Mouse (Mus musculus) MEL (cell line): ENCODE results near the gene Slc25a12. TPM values are rescaled to one million over a fixed set of nuclear protein-coding genes. Genes with fewer than 3 reads are reported as not detected.

Source experiments
- DNase-seq: peaks from one replicate; pipeline ENCODE4 v3.0.0; 2011; ENCODE audit warnings: low read depth, low spot score
- H3K27ac ChIP-seq: 2 replicates; pipeline ENCODE4 v1.5.1; 2012; ENCODE audit warnings: low read depth, mild to moderate bottlenecking, control low read depth, low read length, moderate library complexity; ENCODE audit not compliant: control insufficient read depth
- H3K27me3 ChIP-seq, 2 experiments: fragments of 150-350 bp in 1 of 2; sonication (generic) in 1 of 2; 2 replicates each; pipeline ENCODE4 v1.6.1; 2012; ENCODE audit warnings: low read length in 2 of 2, mild to moderate bottlenecking in 2 of 2, improper control_type of control experiment in 1 of 2, moderate library complexity in 1 of 2; ENCODE audit not compliant: insufficient read depth in 2 of 2, control insufficient read depth in 1 of 2
- H3K36me3 ChIP-seq, 2 experiments: 2 replicates each; pipeline ENCODE4 v1.6.1; 2012 to 2014; ENCODE audit warnings: low read length in 2 of 2, improper control_type of control experiment in 1 of 2, inconsistent platforms in 1 of 2, mild to moderate bottlenecking in 1 of 2; ENCODE audit not compliant: insufficient read depth in 2 of 2, control insufficient read depth in 1 of 2
- H3K4me1 ChIP-seq, 2 experiments: fragments of 150-350 bp in 1 of 2; sonication (generic) in 1 of 2; 2 replicates each; pipeline ENCODE4 v1.6.1; 2012; ENCODE audit warnings: low read length in 2 of 2, improper control_type of control experiment in 1 of 2, mild to moderate bottlenecking in 1 of 2; ENCODE audit not compliant: insufficient read depth in 2 of 2, control insufficient read depth in 1 of 2
- H3K4me3 ChIP-seq, 2 experiments: fragments of 150-350 bp in 1 of 2; sonication (generic) in 1 of 2; 2 replicates each; pipeline ENCODE4 v1.5.1; 2012; ENCODE audit warnings: low read depth in 2 of 2, low read length in 2 of 2, mild to moderate bottlenecking in 2 of 2, moderate library complexity in 2 of 2, control low read depth in 1 of 2, improper control_type of control experiment in 1 of 2; ENCODE audit not compliant: control insufficient read depth in 1 of 2, insufficient read depth in 1 of 2
- H3K79me2 ChIP-seq: 2 replicates; pipeline ENCODE4 v1.6.1; 2012; ENCODE audit warnings: mild to moderate bottlenecking, low read length, moderate library complexity; ENCODE audit not compliant: control insufficient read depth, poor library complexity, insufficient read depth
- H3K9ac ChIP-seq: 2 replicates; pipeline ENCODE4 v1.6.1; 2012; ENCODE audit warnings: low read depth, mild to moderate bottlenecking, control low read depth, low read length, moderate library complexity; ENCODE audit not compliant: control insufficient read depth, poor library complexity, severe bottlenecking
- H3K9me3 ChIP-seq: fragments of 150-350 bp; sonication (generic); replicated peaks from 2 replicates; pipeline ENCODE4 v1.6.1; 2012; ENCODE audit warnings: mild to moderate bottlenecking, low read length, improper control_type of control experiment, moderate library complexity; ENCODE audit not compliant: insufficient read depth
- CHD1 ChIP-seq: IDR thresholded peaks from 2 replicates; pipeline ENCODE4 v1.6.1; 2012; ENCODE audit warnings: low read depth, mild to moderate bottlenecking, inconsistent platforms, low read length, improper control_type of control experiment
- CHD2 ChIP-seq: IDR thresholded peaks from 2 replicates; pipeline ENCODE4 v1.6.1; 2011; ENCODE audit warnings: low read length, improper control_type of control experiment
- ELF1 ChIP-seq: IDR thresholded peaks from 2 replicates; pipeline ENCODE4 v1.6.1; 2014; ENCODE audit warnings: low read depth, mild to moderate bottlenecking, inconsistent platforms, low read length, improper control_type of control experiment, moderate library complexity
- GABPA ChIP-seq: IDR thresholded peaks from 2 replicates; pipeline ENCODE4 v1.6.1; 2012; ENCODE audit warnings: low read depth, mild to moderate bottlenecking, inconsistent platforms, low read length, improper control_type of control experiment, moderate library complexity
- GATA1 ChIP-seq: IDR thresholded peaks from 2 replicates; pipeline ENCODE4 v1.6.1; 2011; ENCODE audit warnings: low read depth, low read length, improper control_type of control experiment
- JUND ChIP-seq: IDR thresholded peaks from 2 replicates; pipeline ENCODE4 v1.6.1; 2011; ENCODE audit warnings: low read depth, mild to moderate bottlenecking, improper control_type of control experiment, low read length
- MAZ ChIP-seq: IDR thresholded peaks from 2 replicates; pipeline ENCODE4 v1.6.1; 2012; ENCODE audit warnings: low read depth, mild to moderate bottlenecking, inconsistent platforms, low read length, improper control_type of control experiment
- POLR2A ChIP-seq, 2 experiments: IDR thresholded peaks; 2 replicates each; pipeline ENCODE4 v1.6.1; 2011 to 2012; ENCODE audit warnings: low read length in 2 of 2, mild to moderate bottlenecking in 2 of 2, control low read depth in 1 of 2, improper control_type of control experiment in 1 of 2, low read depth in 1 of 2, moderate library complexity in 1 of 2; ENCODE audit not compliant: control insufficient read depth in 1 of 2, insufficient read depth in 1 of 2, poor library complexity in 1 of 2
- POLR2AphosphoS5 ChIP-seq: IDR thresholded peaks from 2 replicates; pipeline ENCODE4 v1.6.1; 2012; ENCODE audit warnings: low read depth, borderline replicate concordance, mild to moderate bottlenecking, inconsistent platforms, low read length, moderate library complexity, mixed read lengths
- USF2 ChIP-seq, 2 experiments: IDR thresholded peaks; 2 replicates each; pipeline ENCODE4 v1.6.1; 2011 to 2012; ENCODE audit warnings: improper control_type of control experiment in 2 of 2, low read length in 2 of 2, borderline replicate concordance in 1 of 2, inconsistent platforms in 1 of 2, low read depth in 1 of 2, mild to moderate bottlenecking in 1 of 2; ENCODE audit not compliant: insufficient read depth in 1 of 2
- polyA plus RNA-seq, 2 experiments: library from polyadenylated mRNA; stranded (reverse) in 1 of 2; unstranded in 1 of 2; fragments of >175 nt in 1 of 2; fragments of >200 nt in 1 of 2; gene quantifications; 2 replicates each; pipeline versions ENCODE4 v1.2.1 to v1.2.4; 2012; ENCODE audit warnings: low replicate concordance in 2 of 2, low read depth in 1 of 2; ENCODE audit not compliant: insufficient read length in 2 of 2, insufficient read depth in 1 of 2, missing spikeins in 1 of 2
- total RNA-seq: library from RNA; depleted of rRNA; stranded (reverse); fragments of 300-350 nt; gene quantifications from 2 replicates; pipeline ENCODE4 v1.2.3, GENCODE M21; 2012

Gene Slc25a12
- total and polyA plus RNA-seq, 3 experiments, result 63.2 to 98.6 TPM; not detected in 1

DNA sequence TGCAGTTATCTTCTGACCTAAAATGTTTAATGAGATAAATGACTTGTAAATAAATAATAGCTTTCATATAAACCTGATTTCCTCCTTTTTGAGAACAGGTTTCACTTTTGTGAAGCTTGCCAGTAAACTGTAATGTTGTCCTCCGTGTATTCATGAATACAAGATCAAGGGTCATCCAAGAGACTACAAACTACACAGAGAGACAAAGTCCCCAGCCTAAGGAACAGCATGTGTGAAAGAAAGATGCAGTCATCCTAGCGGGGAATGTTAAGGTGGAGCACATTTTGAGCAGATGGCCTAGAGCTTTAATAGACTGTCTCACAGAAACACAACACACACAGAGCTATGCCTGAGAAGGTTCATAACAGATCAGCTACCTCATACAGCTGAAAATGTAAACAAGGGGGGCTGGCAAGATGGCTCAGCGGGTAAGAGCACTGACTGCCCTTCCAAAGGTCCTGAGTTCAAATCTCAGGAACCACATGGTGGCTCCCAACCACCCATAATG lies 65.3 kb downstream of the Slc25a12 start:
- Histone ChIP-seq H3K27ac (no peak overlapping the region), H3K36me3 (peaks cover 2 to 6% of the 10 kb centered on the region in 2 experiments; a peak in 2 of 4 replicates), H3K9ac (no peak overlapping the region), H3K4me1 (peaks cover 0 to 2% of the 10 kb centered on the region in 2 experiments; a peak in 2 of 4 replicates), H3K27me3 (no peaks in the 10 kb centered on the region), H3K9me3 (no peaks in the 10 kb centered on the region), H3K79me2 (no peaks in the 10 kb centered on the region), H3K4me3 (no peak overlapping the region)
- DNase-seq, result no peak
- no peak for TF ChIP-seq GATA1
- no peak for TF ChIP-seq MAZ
- TF ChIP-seq POLR2AphosphoS5, result no peak
- TF ChIP-seq CHD2, result no peak

DNA sequence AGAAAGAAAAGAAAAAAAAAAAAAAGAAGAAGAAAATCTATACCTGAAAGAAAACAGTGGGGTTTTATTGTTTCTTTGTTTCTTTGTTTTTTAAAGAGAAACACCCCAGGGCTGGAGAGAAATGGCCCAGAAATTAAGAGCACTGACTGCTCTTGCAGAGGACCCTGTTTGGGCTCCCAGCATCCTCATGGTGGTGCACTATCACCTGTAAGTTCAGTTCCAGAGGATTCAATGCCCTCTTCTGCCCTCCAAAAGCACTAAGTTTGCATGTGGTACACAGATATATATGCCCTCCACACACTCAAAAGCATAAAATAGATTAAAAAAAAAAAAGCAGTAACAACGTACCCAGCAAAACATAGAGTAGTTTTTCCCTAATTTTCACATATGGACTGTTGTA lies 68.8 kb downstream of the Slc25a12 start:
- H3K36me3 ChIP-seq, result peaks cover 0 to 6% of the 10 kb centered on the region in 2 experiments; a peak in 3 of 4 replicates

DNA sequence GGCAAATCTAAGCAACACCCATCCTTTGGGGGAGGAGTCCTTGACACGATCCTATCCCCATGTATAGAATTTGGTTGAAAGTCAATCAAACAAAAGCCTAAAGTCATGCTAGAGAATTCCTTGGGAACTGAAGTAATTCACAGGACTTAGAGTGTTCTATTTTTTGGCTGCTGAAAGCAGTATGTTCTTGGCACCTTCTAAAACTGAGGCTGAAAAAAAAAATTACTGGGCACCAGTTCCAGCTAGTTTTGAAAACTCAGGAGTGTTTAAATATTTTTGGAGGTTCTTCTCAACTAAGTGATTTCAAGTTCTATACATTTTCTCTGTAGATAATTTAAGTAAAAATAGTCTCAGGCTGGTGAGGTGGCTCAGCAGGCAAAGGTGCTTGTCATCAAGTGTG lies 70.0 kb downstream of the Slc25a12 start:
- Histone ChIP-seq H3K79me2 (no peaks in the 10 kb centered on the region), H3K9ac (no peak overlapping the region), H3K36me3 (peaks cover 0 to 6% of the 10 kb centered on the region in 2 experiments; a peak in 3 of 4 replicates), H3K27ac (no peak overlapping the region), H3K9me3 (no peaks in the 10 kb centered on the region), H3K4me3 (no peak overlapping the region), H3K27me3 (no peaks in the 10 kb centered on the region)
- no peak for DNase-seq
- TF ChIP-seq POLR2A (IDR thresholded peaks at IDR 0.05; ENCODE audit: control insufficient read depth in 1 of 2, insufficient read depth in 1 of 2, low read depth in 1 of 2, low read length in 2 of 2, poor library complexity in 1 of 2), result no peak
- TF ChIP-seq, all 39 proteins: peak for 0
- H3K4me1 ChIP-seq, result peaks cover 0 to 5% of the 10 kb centered on the region in 2 experiments; a peak in 2 of 4 replicates

More for the DNA sequence above, 68.8 kb downstream of the Slc25a12 start:
- no peaks in the 10 kb centered on the region for H3K27me3 ChIP-seq
- no peaks in the 10 kb centered on the region for H3K9me3 ChIP-seq
- no peak overlapping the region for H3K4me3 ChIP-seq
- TF ChIP-seq JUND (no peak), USF2 (IDR thresholded peaks at IDR 0.05; ENCODE audit: borderline replicate concordance in 1 of 2, insufficient read depth in 1 of 2, low read depth in 1 of 2, low read length in 2 of 2) (no peak), ELF1 (no peak), GABPA (no peak), CHD1 (no peak)
- H3K27ac ChIP-seq, result no peak overlapping the region
- no peak for DNase-seq
- no peaks in the 10 kb centered on the region for H3K79me2 ChIP-seq
- H3K4me1 ChIP-seq, result peaks cover 0 to 4% of the 10 kb centered on the region in 2 experiments; a peak in 2 of 4 replicates
- H3K9ac ChIP-seq, result no peak overlapping the region
